Mouse (Mus musculus) liver, adult 10 weeks (tissue): Measurements from ENCODE around the gene Plekha8. TPM values are rescaled to one million over a fixed set of nuclear protein-coding genes. Genes with fewer than 3 reads are reported as not detected.

Experiments
- polyA plus RNA-seq: library from polyadenylated mRNA; stranded (reverse); fragments of 350-450 nt; fragmentation: Illumina TruSeq; extraction: RNeasy Lipid Tissue Mini Kit (QIAGEN cat#74804); gene quantifications from one replicate; pipeline ENCODE4 v1.2.3, GENCODE M21; 2014; ENCODE audit warnings: low read depth, low replicate concordance

The Plekha8 gene
- polyA plus RNA-seq: 16.2 TPM

GRCm38 (mm10) chr6:54594469-54595329 lies at the start of gene Plekha8:
Gene Plekha8, plus strand, starts transcription at chr6:54595111.

GRCm38 (mm10) chr6:54565665-54566545 lies 29.0 kb upstream of the Plekha8 start, which contains the start of gene Scrn1:
Gene Scrn1, minus strand, starts transcription at chr6:54566489.

GRCm38 (mm10) chr6:54597208-54597607 lies 2.3 kb downstream of the Plekha8 start, which contains the start of gene Fkbp14:
Gene Fkbp14, minus strand, starts transcription at chr6:54597308.

GRCm38 (mm10) chr6:54680891-54681745 lies 86.2 kb downstream of the Plekha8 start, which contains the start of gene Mturn:
Gene Mturn, plus strand, starts transcription at chr6:54681624.

Other genes starting within 250 kb of the Plekha8 start
- 4.2 TPM for gene Wipf3, start 165.5 kb upstream of the Plekha8 start, polyA plus RNA-seq
- gene Scrn1, start 28.6 kb upstream of the Plekha8 start, polyA plus RNA-seq: not detected
- gene Fkbp14, start 2.2 kb downstream of the Plekha8 start, polyA plus RNA-seq: 9.3 TPM
- 1.4 TPM for gene Mturn, start 86.5 kb downstream of the Plekha8 start, polyA plus RNA-seq
- 53.3 TPM for gene Znrf2, start 221.8 kb downstream of the Plekha8 start, polyA plus RNA-seq